Mouse (Mus musculus): ENCODE measurements around the gene Hoxb6. TPM values are rescaled to one million over a fixed set of nuclear protein-coding genes. Genes with fewer than 3 reads are reported as not detected.

The Hoxb6 gene
- total RNA-seq, 1 experiment: 0.22 TPM

- Histone ChIP-seq H3K4me3 (ENCODE audit: insufficient read depth in 1 of 2, low read depth in 1 of 2, low read length in 2 of 2, poor library complexity in 1 of 2, severe bottlenecking in 1 of 2) (no peak overlapping the region), H3K36me3 (ENCODE audit: control insufficient read depth, insufficient read depth, low read length, poor library complexity, severe bottlenecking) (no peaks in the 10 kb centered on the region), H3K9me3 (ENCODE audit: control insufficient read depth, insufficient read depth, low read depth, low read length) (no peaks in the 10 kb centered on the region), H3K27ac (ENCODE audit: insufficient read depth, low read depth, low read length, poor library complexity, severe bottlenecking) (no peak overlapping the region), H3K4me1 (ENCODE audit: control insufficient read depth in 2 of 2, insufficient read depth in 2 of 2, low read length in 2 of 2, poor library complexity in 1 of 2) (no peaks in the 10 kb centered on the region), H3K9ac (ENCODE audit: insufficient read depth, low read depth, low read length, poor library complexity, severe bottlenecking) (no peak overlapping the region)
- no peak for DNase-seq (ENCODE audit: low read depth, low spot score)
- TF ChIP-seq ZNF384 (IDR thresholded peaks at IDR 0.05; ENCODE audit: low read depth, low read length) (no peak), HCFC1 (IDR thresholded peaks at IDR 0.05; ENCODE audit: borderline replicate concordance, insufficient read depth, low read length) (no peak), ZC3H11A (IDR thresholded peaks at IDR 0.05; ENCODE audit: borderline replicate concordance, low read depth, low read length) (no peak), CHD2 (IDR thresholded peaks at IDR 0.05; ENCODE audit: low read depth, low read length) (no peak), MAFK (IDR thresholded peaks at IDR 0.05; ENCODE audit: insufficient read depth, low read depth, low read length) (no peak)
- in situ Hi-C loops (cut with MboI; ENCODE audit: low sequenced_read_pairs in 2 of 2, unreplicated experiment in 2 of 2): loop anchor here in 1 of 2 experiments (5.0 kb wide), 1 partner anchor 45 kb away; the partner anchor contains the start of gene Hoxb8
Measured at GRCm38 (mm10) chr11:96327122-96327521, 34.8 kb downstream of the Hoxb6 start.

DNA sequence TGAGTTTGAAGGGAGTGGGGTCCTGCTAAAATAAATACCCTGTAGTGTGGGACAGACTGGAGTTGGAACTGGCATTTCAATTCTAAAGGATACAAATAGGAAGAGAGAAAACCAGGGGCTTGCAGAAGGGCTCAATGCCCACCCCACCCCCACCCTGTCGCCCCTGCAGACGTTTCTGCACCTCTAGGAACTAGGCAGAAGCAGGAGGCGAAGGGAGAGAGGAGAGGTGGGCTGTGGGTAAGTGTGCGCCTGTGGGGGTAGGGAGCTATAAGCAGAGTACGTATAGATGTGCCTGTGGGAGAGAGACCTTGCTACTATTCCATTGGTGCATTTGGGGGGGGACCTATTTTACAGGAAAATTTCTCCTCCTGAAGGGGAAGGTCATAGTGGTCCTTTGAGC lies 35.5 kb downstream of the Hoxb6 start:
- in situ Hi-C loops (cut with MboI; ENCODE audit: low sequenced_read_pairs in 2 of 2, unreplicated experiment in 2 of 2): loop anchor here in 1 of 2 experiments (5.0 kb wide), 1 partner anchor 45 kb away; the partner anchor contains the start of gene Hoxb8
- H3K9ac ChIP-seq (ENCODE audit: insufficient read depth, low read depth, low read length, poor library complexity, severe bottlenecking): no peak overlapping the region
- no peak for DNase-seq (ENCODE audit: low read depth, low spot score)

DNA sequence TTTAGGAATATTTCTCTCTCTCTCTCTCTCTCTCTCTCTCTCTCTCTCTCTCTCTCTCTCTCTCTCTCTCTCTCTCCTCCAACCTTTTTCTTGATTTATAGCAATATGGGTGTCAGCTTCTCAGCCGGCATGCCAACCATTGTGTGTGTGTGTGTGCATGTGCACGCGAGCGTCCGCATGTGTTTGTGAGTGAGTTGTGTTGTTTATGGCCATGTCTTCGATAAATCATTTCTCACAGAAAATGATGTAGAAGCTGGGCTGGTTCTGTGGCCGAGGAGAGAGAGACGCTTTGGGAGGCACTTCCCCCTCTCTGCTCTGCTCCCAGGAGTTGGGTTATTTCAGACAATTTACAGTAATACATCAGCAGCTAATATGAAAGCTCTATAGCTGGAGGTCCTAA lies 36.3 kb downstream of the Hoxb6 start:
- H3K4me1 ChIP-seq (ENCODE audit: control insufficient read depth in 2 of 2, insufficient read depth in 2 of 2, low read length in 2 of 2, poor library complexity in 1 of 2): no peaks in the 10 kb centered on the region
- no peak for DNase-seq (ENCODE audit: low read depth, low spot score)
- H3K4me3 ChIP-seq (ENCODE audit: insufficient read depth in 1 of 2, low read depth in 1 of 2, low read length in 2 of 2, poor library complexity in 1 of 2, severe bottlenecking in 1 of 2): no peak overlapping the region
- H3K36me3 ChIP-seq (ENCODE audit: control insufficient read depth, insufficient read depth, low read length, poor library complexity, severe bottlenecking): no peaks in the 10 kb centered on the region
- H3K9ac ChIP-seq (ENCODE audit: insufficient read depth, low read depth, low read length, poor library complexity, severe bottlenecking): no peak overlapping the region
- TF ChIP-seq MAFK (IDR thresholded peaks at IDR 0.05; ENCODE audit: insufficient read depth, low read depth, low read length): no peak
- TF ChIP-seq ZNF384 (IDR thresholded peaks at IDR 0.05; ENCODE audit: low read depth, low read length): no peak
- no peak for TF ChIP-seq ZC3H11A (IDR thresholded peaks at IDR 0.05; ENCODE audit: borderline replicate concordance, low read depth, low read length)
- TF ChIP-seq CHD2 (IDR thresholded peaks at IDR 0.05; ENCODE audit: low read depth, low read length): no peak
- no peak for TF ChIP-seq HCFC1 (IDR thresholded peaks at IDR 0.05; ENCODE audit: borderline replicate concordance, insufficient read depth, low read length)
- in situ Hi-C loops (cut with MboI; ENCODE audit: low sequenced_read_pairs in 2 of 2, unreplicated experiment in 2 of 2): loop anchor here in 1 of 2 experiments (5.0 kb wide), 1 partner anchor 46 kb away; the partner anchor contains the start of gene Hoxb8
- no peak overlapping the region for H3K27ac ChIP-seq (ENCODE audit: insufficient read depth, low read depth, low read length, poor library complexity, severe bottlenecking)
- H3K9me3 ChIP-seq (ENCODE audit: control insufficient read depth, insufficient read depth, low read depth, low read length): no peaks in the 10 kb centered on the region

More for the DNA sequence above, 35.5 kb downstream of the Hoxb6 start:
- Histone ChIP-seq H3K27ac (ENCODE audit: insufficient read depth, low read depth, low read length, poor library complexity, severe bottlenecking) (no peak overlapping the region), H3K36me3 (ENCODE audit: control insufficient read depth, insufficient read depth, low read length, poor library complexity, severe bottlenecking) (no peaks in the 10 kb centered on the region), H3K9me3 (ENCODE audit: control insufficient read depth, insufficient read depth, low read depth, low read length) (no peaks in the 10 kb centered on the region), H3K4me1 (ENCODE audit: control insufficient read depth in 2 of 2, insufficient read depth in 2 of 2, low read length in 2 of 2, poor library complexity in 1 of 2) (no peaks in the 10 kb centered on the region), H3K4me3 (ENCODE audit: insufficient read depth in 1 of 2, low read depth in 1 of 2, low read length in 2 of 2, poor library complexity in 1 of 2, severe bottlenecking in 1 of 2) (no peak overlapping the region)
- TF ChIP-seq HCFC1 (IDR thresholded peaks at IDR 0.05; ENCODE audit: borderline replicate concordance, insufficient read depth, low read length) (no peak), CHD2 (IDR thresholded peaks at IDR 0.05; ENCODE audit: low read depth, low read length) (no peak), ZC3H11A (IDR thresholded peaks at IDR 0.05; ENCODE audit: borderline replicate concordance, low read depth, low read length) (no peak), MAFK (IDR thresholded peaks at IDR 0.05; ENCODE audit: insufficient read depth, low read depth, low read length) (no peak), ZNF384 (IDR thresholded peaks at IDR 0.05; ENCODE audit: low read depth, low read length) (no peak)

DNA sequence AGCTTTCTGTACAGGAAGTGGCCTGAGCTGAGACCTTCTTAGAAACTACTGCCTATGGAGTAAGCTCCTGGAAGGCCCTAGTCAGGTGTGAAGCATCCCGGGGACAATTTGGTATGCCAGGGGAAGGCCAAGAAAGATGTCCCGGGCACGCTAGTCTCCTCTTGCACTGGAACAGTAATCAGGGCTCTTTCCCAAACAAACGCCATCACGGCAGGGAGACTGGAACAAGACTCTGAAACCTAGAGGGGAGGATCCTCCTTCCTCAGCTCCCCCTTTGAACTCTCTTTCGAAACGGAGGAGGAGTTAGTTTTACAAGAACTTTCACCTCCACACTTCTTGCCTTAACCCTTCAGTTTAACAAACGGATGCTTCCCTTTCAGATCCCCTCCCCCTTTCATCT lies 39.8 kb downstream of the Hoxb6 start:
- no peak for DNase-seq (ENCODE audit: low read depth, low spot score)
- H3K4me3 ChIP-seq (ENCODE audit: insufficient read depth in 1 of 2, low read depth in 1 of 2, low read length in 2 of 2, poor library complexity in 1 of 2, severe bottlenecking in 1 of 2): no peak overlapping the region
- no peaks in the 10 kb centered on the region for H3K9me3 ChIP-seq (ENCODE audit: control insufficient read depth, insufficient read depth, low read depth, low read length)
- no peaks in the 10 kb centered on the region for H3K36me3 ChIP-seq (ENCODE audit: control insufficient read depth, insufficient read depth, low read length, poor library complexity, severe bottlenecking)
- H3K4me1 ChIP-seq (ENCODE audit: control insufficient read depth in 2 of 2, insufficient read depth in 2 of 2, low read length in 2 of 2, poor library complexity in 1 of 2): no peaks in the 10 kb centered on the region
- TF ChIP-seq ZC3H11A (IDR thresholded peaks at IDR 0.05; ENCODE audit: borderline replicate concordance, low read depth, low read length): no peak
- no peak for TF ChIP-seq MAFK (IDR thresholded peaks at IDR 0.05; ENCODE audit: insufficient read depth, low read depth, low read length)
- TF ChIP-seq ZNF384 (IDR thresholded peaks at IDR 0.05; ENCODE audit: low read depth, low read length): no peak
- TF ChIP-seq HCFC1 (IDR thresholded peaks at IDR 0.05; ENCODE audit: borderline replicate concordance, insufficient read depth, low read length): no peak
- no peak for TF ChIP-seq CHD2 (IDR thresholded peaks at IDR 0.05; ENCODE audit: low read depth, low read length)
- H3K27ac ChIP-seq (ENCODE audit: insufficient read depth, low read depth, low read length, poor library complexity, severe bottlenecking): no peak overlapping the region
- no peak overlapping the region for H3K9ac ChIP-seq (ENCODE audit: insufficient read depth, low read depth, low read length, poor library complexity, severe bottlenecking)
- in situ Hi-C loops (cut with MboI; ENCODE audit: low sequenced_read_pairs in 2 of 2, unreplicated experiment in 2 of 2): loop anchor here (10.0 kb wide), 3 partner anchors 47 to 157 kb away; partner anchors contain the start of genes Hoxb13 (in 1 of the 2), Hoxb7 (in 1 of the 2) and Hoxb8 (in 1 of the 2)
